Mouse (Mus musculus) layer of hippocampus, adult 18-20 months (tissue): ENCODE measurements around the gene Abca7. TPM values are rescaled to one million over a fixed set of nuclear protein-coding genes. Genes with fewer than 3 reads are reported as not detected.

Experiments used
- DNase-seq, 2 experiments: peaks; one replicate each; pipeline ENCODE4 v3.0.0; 2022; ENCODE audit warnings: low spot score in 2 of 2
- long read RNA-seq: library from polyadenylated mRNA; stranded (forward); transcript quantifications from one replicate; pipeline ENCODE4 v2.0.0, GENCODE M21; 2021
- total RNA-seq, 2 experiments: library from RNA; stranded (reverse); gene quantifications; 2 replicates each; pipeline ENCODE4 v1.2.3; 2021

The Abca7 gene
- 10 to 100 TPM; 10.2 to 12.0 TPM for total RNA-seq
- long read RNA-seq, full-length matches to known transcripts, result 2 of 26 reads
- long read RNA-seq, partial matches to known transcripts, result 7 of 26 reads
- long read RNA-seq, other reads (novel, unspliced or antisense), result 17 of 26 reads

- peak; percentile 92 to 97 for DNase-seq
These were observed at the start of gene Abca7 for GRCm38 (mm10) chr10:79996272-79997033. TSS of gene Abca7 (plus strand) at chr10:79996494.

- DNase-seq, result no peak
These were observed 49.5 kb upstream of the Abca7 start for GRCm38 (mm10) chr10:79946752-79947322.

DNA sequence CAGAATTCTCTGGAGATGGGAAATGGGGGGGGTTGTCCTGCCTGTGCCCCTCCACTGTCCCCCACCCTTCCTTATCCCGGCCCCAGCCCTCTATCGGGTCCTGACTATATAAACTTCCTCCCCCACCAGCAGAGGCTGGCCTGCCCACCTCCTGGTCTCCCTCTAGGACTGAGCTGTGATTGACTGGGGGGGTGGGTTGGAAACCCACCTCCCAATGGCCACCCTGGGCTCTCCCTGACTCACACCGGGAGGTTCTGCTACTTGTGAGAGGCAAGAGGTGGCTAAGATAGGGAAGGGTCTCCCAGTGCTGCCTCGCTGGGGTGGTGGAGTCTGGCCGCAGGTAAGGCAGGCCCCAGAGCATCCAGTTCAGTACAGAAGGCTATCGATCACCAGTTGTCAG, 48.8 kb upstream of the Abca7 start:
- DNase-seq, result no peak

- DNase-seq, result no peak
These were observed 46.4 kb upstream of the Abca7 start for GRCm38 (mm10) chr10:79949873-79950272.

GRCm38 (mm10) chr10:79950661-79951060, 45.6 kb upstream of the Abca7 start:
- DNase-seq, result no peak

DNA sequence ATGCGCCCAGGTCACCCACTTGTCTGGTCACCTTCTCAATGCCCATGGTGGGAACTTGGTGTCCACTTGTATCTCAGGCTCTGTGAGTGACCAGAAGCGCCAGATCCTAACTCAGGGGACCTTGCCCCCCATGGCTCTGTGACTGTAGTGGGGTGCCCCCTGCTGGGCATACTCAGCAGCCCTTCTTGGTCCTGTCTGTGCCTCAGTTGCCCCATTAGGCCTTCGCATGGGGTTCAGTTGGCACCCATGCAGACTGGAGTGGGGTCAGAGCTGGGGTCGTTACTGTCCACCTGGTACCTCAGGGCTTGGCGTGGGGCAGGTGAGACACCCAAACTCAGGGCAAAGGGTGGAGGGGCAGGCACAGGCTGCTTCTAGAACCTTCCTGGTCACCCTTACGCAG, 42.3 kb upstream of the Abca7 start:
- no peak for DNase-seq

DNA sequence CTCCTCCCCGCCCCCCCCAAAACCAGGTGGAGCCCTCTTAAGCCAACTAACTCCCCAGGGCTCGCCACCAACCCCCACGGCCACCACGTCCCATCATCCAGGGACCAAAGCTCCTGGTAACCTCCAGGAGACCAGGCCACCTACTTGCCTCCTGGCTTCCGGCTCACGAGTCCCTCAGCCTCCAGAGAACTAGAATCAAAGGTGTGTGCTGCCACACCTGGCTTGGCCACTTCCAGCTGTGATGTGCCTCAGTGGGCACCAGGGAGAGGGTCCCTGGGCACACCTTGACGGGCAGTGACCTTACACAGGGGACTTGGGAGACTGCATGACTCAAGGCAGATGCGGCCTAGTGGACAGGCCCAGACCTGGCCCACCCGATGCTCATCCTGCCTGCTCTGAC, 40.6 kb upstream of the Abca7 start:
- no peak for DNase-seq

DNA sequence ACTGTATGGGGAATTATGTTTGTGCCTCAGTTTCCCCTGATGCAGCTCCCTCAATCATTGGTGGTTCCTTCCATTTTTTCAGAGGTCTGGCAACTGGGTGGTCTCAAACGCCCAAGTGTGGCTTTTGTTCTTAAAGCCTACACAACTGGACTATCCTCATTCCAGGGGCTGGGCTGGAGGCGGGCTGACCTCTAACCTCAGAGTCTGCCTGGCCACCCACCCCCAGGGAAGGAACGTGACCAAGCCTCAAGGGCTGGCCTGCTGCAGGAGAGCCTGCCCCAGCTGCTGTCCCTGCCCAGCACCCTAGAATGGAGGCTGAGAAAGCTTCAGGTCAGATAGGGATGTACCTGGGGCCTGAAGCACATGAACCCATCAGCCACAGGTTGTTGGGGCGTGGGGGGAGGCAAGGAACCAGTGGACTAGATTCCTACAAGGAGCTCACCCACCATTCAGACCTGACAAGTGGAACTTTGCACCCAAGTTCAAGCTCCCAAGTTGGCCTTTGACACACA, 39.6 kb upstream of the Abca7 start:
- DNase-seq, result no peak

DNA sequence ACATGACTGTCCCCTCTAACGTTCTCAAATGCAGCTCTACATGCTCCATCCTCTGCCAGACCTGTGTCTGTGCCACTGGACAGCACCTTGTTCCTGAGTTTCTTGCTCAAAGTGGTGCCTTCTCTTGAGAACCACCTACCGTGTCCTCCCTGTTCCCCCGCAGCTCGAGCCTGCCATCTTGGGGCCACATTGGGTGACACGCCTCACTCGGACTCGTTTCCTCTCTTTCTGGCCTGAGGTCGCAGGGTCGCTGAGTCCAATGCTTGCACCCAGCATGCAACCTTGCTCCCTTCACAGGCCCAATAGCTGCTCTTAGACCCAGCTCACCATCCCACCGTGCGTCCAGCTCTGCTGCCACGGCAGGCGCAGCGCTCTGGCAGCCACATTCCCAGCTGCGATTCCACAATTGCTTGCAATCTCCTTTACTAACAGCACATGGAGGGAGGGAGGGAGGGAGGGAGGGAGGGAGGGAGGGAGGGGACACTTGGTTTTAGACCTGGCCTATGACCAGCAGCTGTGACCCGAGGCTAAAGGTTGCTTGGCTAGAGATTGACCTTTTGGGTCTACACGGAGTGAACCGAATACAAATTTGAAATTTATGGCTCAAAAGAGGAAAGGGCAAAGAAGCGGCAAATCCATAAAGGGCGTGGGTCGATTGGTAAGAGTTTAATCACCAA, 38.0 kb upstream of the Abca7 start:
- peak; percentile 48 to 71 for DNase-seq

DNA sequence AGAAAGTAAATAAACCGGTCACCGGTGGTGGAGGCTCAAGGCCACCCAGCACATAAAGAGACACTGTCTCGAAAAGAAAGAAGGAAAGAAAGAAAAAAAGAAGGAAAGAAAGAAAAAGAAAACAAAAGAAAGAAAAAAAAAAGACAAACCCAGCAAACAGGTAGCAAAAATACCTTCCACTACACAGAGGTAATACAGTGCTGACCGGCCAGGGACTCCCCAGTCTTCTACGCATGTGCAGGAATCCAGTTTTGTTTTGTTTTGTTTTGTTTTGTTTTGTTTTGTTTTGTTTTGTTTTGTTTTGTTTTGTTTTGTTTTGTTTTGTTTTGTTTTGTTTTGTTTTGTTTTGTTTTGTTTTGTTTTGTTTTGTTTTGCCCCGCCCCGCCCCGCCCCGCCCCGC, 36.9 kb upstream of the Abca7 start:
- peak in 1 of 2 experiments; percentile 49 for DNase-seq

GRCm38 (mm10) chr10:79959847-79960601, 36.3 kb upstream of the Abca7 start, which contains the start of gene Wdr18:
TSS of gene Wdr18 (plus strand) at chr10:79960152.
- peak; percentile 99 to 100 for DNase-seq

- no peak for DNase-seq
These were observed 35.5 kb upstream of the Abca7 start for GRCm38 (mm10) chr10:79960671-79961294.

- DNase-seq, result no peak
These were observed 31.6 kb upstream of the Abca7 start for GRCm38 (mm10) chr10:79964727-79965126.

GRCm38 (mm10) chr10:79965325-79965724, 31.0 kb upstream of the Abca7 start:
- no peak for DNase-seq

DNA sequence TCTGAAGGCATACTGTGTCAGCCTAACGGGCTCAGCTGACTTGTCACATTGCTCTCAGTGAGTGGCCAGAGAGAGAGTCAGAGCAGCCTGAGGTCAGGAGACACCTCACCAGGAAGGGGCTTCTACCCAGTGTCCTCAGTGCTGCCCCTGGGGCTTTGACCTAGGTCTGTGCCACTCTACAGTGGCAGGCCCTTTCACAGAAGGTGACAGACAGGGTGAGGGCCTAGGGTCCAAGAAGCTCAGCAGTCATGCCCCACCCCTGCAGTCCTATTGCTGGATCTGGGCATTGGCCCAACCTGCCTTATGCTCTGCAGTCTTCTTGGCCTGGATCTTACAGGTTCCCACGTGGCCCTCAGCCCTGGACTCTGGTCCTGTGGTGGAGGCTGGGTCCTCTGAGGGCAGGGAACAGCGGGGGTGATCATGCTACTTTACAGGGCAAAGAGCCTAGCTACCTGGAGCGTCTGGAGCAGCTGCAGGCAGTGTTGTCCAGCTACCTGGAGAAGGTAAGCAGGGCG, 29.4 kb upstream of the Abca7 start:
- DNase-seq, result no peak

- DNase-seq, result no peak
These were observed 28.1 kb upstream of the Abca7 start for GRCm38 (mm10) chr10:79968181-79968580.

- no peak for DNase-seq
These were observed 27.1 kb upstream of the Abca7 start for GRCm38 (mm10) chr10:79969124-79969568.

GRCm38 (mm10) chr10:79970415-79971182, 25.7 kb upstream of the Abca7 start, which contains the start of gene Grin3b:
TSS of gene Grin3b (plus strand) at chr10:79970715.
- DNase-seq, result no peak

- no peak for DNase-seq
These were observed 25.2 kb upstream of the Abca7 start for GRCm38 (mm10) chr10:79971183-79971497.

DNA sequence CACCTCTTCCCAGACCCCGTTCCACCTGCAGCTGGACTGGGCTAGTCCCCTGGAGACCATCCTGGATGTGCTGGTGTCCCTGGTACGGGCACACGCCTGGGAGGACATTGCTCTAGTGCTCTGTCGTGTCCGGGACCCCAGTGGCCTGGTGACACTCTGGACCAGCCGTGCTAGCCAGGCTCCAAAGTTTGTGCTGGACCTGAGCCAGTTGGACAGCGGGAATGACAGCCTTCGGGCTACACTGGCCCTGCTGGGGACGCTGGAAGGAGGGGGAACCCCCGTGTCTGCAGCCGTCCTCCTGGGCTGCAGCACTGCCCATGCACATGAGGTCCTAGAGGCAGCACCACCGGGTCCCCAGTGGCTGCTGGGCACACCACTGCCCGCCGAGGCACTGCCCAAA, 23.5 kb upstream of the Abca7 start:
- DNase-seq, result no peak
